Mouse (Mus musculus) neural tube, embryonic 14.5 days (tissue): ENCODE measurements around the gene Hopx. TPM values are rescaled to one million over a fixed set of nuclear protein-coding genes. Genes with fewer than 3 reads are reported as not detected.

Experiments used
- ATAC-seq: fragments of 200-750 bp; cut with Nextera tagmentation; 2 replicates; pipeline ENCODE4 v1.8.0; 2017; ENCODE audit warnings: low read depth, mild to moderate bottlenecking, moderate TSS enrichment, moderate library complexity
- H3K27ac ChIP-seq: fragments of 300-500 bp; sonication (generic); 2 replicates; pipeline ENCODE4 v1.5.1; 2014; ENCODE audit warnings: low read depth, mild to moderate bottlenecking, control low read depth, low read length, moderate library complexity, mixed read lengths
- H3K27me3 ChIP-seq: fragments of 300-500 bp; sonication (generic); 2 replicates; pipeline ENCODE4 v1.6.1; 2014; ENCODE audit warnings: low read length; ENCODE audit not compliant: control insufficient read depth, insufficient read depth
- H3K36me3 ChIP-seq: fragments of 300-500 bp; sonication (generic); 2 replicates; pipeline ENCODE4 v1.6.1; 2014; ENCODE audit warnings: low read length, mixed read lengths; ENCODE audit not compliant: control insufficient read depth, insufficient read depth
- H3K4me1 ChIP-seq: fragments of 300-500 bp; sonication (generic); 2 replicates; pipeline ENCODE4 v1.6.1; 2014; ENCODE audit warnings: low read length; ENCODE audit not compliant: control insufficient read depth, insufficient read depth
- H3K4me2 ChIP-seq: fragments of 300-500 bp; sonication (generic); 2 replicates; pipeline ENCODE4 v1.6.1; 2014; ENCODE audit warnings: mild to moderate bottlenecking, low read depth, low read length, control low read depth
- H3K4me3 ChIP-seq: fragments of 300-500 bp; sonication (generic); 2 replicates; pipeline ENCODE4 v1.5.1; 2014; ENCODE audit warnings: low read depth, low read length, control low read depth, mixed read lengths
- H3K9ac ChIP-seq: fragments of 300-500 bp; sonication (generic); replicated peaks from 2 replicates; pipeline ENCODE4 v1.6.1; 2014; ENCODE audit warnings: low read depth, mild to moderate bottlenecking, control low read depth, low read length, mixed read lengths
- H3K9me3 ChIP-seq: fragments of 300-500 bp; sonication (generic); 2 replicates; pipeline ENCODE4 v1.6.1; 2016; ENCODE audit warnings: low read length; ENCODE audit not compliant: control insufficient read depth
- WGBS: fragments of 180-500 bp; shearing (Covaris S2); extraction: QIAGEN DNeasy Blood & Tissue Kit; methylation state at CpG from one replicate; pipeline ENCODE4 v1.1.7; 2014; 5-methylcytosine and 5-hydroxymethylcytosine counted together
- polyA plus RNA-seq: library from polyadenylated mRNA; unstranded; fragments of >200 nt; fragmentation: Nextera tagmentation; extraction: Ambion mirVana; gene quantifications from 2 replicates; pipeline ENCODE4 v1.2.1, GENCODE M21; 2014

The Hopx gene
- polyA plus RNA-seq, 1 experiment from 2014 or later, result 29.3 TPM

- no peaks in the 10 kb centered on the region for H3K36me3 ChIP-seq
- H3K9ac ChIP-seq, result no peak overlapping the region
- ATAC-seq, result no peak
- no peak overlapping the region for H3K27ac ChIP-seq
- H3K4me2 ChIP-seq, result no peak overlapping the region
- WGBS, result 90% methylated on average over 4 of the region's 4 CpGs
- no peaks in the 10 kb centered on the region; the same call in 1 of the 2 replicates for H3K9me3 ChIP-seq
- H3K4me1 ChIP-seq, result no peaks in the 10 kb centered on the region
- no peaks in the 10 kb centered on the region for H3K27me3 ChIP-seq
- H3K4me3 ChIP-seq, result no peak overlapping the region
These were observed 39.0 kb downstream of the Hopx start for GRCm38 (mm10) chr5:77075951-77076350.

- H3K27ac ChIP-seq, result no peak overlapping the region
- no peaks in the 10 kb centered on the region; the same call in 1 of the 2 replicates for H3K9me3 ChIP-seq
- 93% methylated on average over 2 of the region's 2 CpGs for WGBS
- no peak overlapping the region for H3K9ac ChIP-seq
- no peaks in the 10 kb centered on the region for H3K27me3 ChIP-seq
- no peaks in the 10 kb centered on the region for H3K4me1 ChIP-seq
- no peak overlapping the region for H3K4me2 ChIP-seq
- no peaks in the 10 kb centered on the region for H3K36me3 ChIP-seq
- no peak for ATAC-seq
- H3K4me3 ChIP-seq, result no peak overlapping the region
These were observed 40.0 kb downstream of the Hopx start for GRCm38 (mm10) chr5:77074914-77075313.

DNA sequence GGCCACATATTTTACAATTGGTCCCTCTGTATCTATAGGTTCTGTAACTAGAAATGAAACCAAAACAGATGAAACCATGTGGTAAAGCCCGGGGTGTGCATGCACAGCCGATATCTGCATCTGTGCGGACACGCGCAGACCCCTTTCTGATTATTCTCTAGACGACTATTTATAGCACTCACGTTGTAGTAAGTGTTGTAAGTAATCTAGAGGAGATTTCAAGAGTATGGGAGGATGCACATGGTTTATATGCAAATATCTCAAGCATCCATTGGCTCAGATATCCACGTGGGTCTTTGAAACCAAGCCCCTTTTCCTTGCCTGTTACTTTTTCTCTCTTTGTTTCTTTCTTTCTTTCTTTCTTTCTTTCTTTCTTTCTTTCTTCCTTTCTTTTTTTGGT, 41.1 kb downstream of the Hopx start:
- Histone ChIP-seq H3K9ac (no peak overlapping the region), H3K9me3 (no peaks in the 10 kb centered on the region; the same call in 1 of the 2 replicates), H3K4me3 (no peak overlapping the region), H3K36me3 (no peaks in the 10 kb centered on the region), H3K4me1 (no peaks in the 10 kb centered on the region), H3K27me3 (no peaks in the 10 kb centered on the region), H3K27ac (no peak overlapping the region), H3K4me2 (no peak overlapping the region)
- no peak for ATAC-seq
- WGBS, result 90% methylated on average over 8 of the region's 8 CpGs

- H3K27me3 ChIP-seq, result no peaks in the 10 kb centered on the region
- no peaks in the 10 kb centered on the region for H3K4me1 ChIP-seq
- H3K27ac ChIP-seq, result no peak overlapping the region
- WGBS, result 85% methylated on average over 3 of the region's 3 CpGs
- no peak for ATAC-seq
- H3K9ac ChIP-seq, result no peak overlapping the region
- H3K9me3 ChIP-seq, result no peaks in the 10 kb centered on the region
- no peaks in the 10 kb centered on the region for H3K36me3 ChIP-seq
- no peak overlapping the region for H3K4me2 ChIP-seq
- H3K4me3 ChIP-seq, result no peak overlapping the region
These were observed 43.3 kb downstream of the Hopx start for GRCm38 (mm10) chr5:77071626-77072025.

DNA sequence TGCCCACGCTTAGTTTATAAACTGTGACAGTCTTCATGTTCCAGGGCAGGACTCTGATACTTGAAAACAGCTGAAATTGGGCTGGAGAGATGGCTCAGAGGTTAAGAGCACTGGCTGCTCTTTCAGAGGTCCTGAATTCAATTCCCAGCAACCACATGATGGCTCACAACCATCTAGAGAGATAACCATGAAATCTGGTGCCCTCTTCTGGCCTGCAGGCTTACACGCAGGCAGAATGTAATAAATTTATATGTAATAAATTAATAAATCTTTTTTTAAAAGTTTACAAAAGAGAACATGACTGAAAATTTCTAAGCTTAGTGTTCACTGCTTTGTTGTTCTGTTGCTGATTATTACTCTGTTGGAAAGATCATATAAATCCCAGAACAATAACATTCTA, 43.9 kb downstream of the Hopx start:
- Histone ChIP-seq H3K27me3 (no peaks in the 10 kb centered on the region), H3K9ac (no peak overlapping the region), H3K4me2 (no peak overlapping the region), H3K4me1 (no peaks in the 10 kb centered on the region), H3K27ac (no peak overlapping the region), H3K36me3 (no peaks in the 10 kb centered on the region), H3K9me3 (no peaks in the 10 kb centered on the region), H3K4me3 (no peak overlapping the region)
- no peak for ATAC-seq
- 84% methylated on average over 2 of the region's 2 CpGs for WGBS

DNA sequence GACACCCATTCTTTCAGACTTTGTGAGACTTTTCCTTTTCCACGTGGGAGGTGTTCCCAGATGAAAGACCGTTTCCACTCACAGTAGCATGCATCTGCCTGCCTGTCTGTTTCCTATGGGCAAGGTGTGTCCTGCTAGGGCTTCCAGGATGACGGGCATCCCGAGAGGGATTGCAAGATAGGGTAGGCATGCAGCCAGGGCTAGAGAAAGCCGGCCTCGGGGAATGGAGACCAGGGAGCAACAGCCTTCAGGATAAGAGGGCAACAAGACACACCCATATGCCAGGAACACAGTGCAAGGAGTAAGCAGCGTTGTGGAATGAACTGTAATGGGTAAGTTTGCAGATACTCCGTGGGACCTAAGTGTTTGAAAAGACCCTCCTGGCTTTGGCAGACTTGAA, 47.6 kb downstream of the Hopx start:
- Histone ChIP-seq H3K9me3 (no peaks in the 10 kb centered on the region), H3K4me3 (no peak overlapping the region), H3K27me3 (no peaks in the 10 kb centered on the region), H3K9ac (no peak overlapping the region), H3K4me1 (no peaks in the 10 kb centered on the region), H3K27ac (no peak overlapping the region), H3K36me3 (no peaks in the 10 kb centered on the region), H3K4me2 (no peak overlapping the region)
- WGBS, result 82% methylated on average over 8 of the region's 8 CpGs
- ATAC-seq, result no peak

- Histone ChIP-seq H3K36me3 (no peaks in the 10 kb centered on the region), H3K4me1 (no peaks in the 10 kb centered on the region), H3K27me3 (no peaks in the 10 kb centered on the region), H3K9ac (no peak overlapping the region), H3K9me3 (no peaks in the 10 kb centered on the region), H3K4me2 (no peak overlapping the region), H3K4me3 (no peak overlapping the region), H3K27ac (no peak overlapping the region)
- 35% methylated on average over 17 of the region's 17 CpGs for WGBS
- ATAC-seq, result no peak
These were observed 53.4 kb downstream of the Hopx start for GRCm38 (mm10) chr5:77061372-77062038.

DNA sequence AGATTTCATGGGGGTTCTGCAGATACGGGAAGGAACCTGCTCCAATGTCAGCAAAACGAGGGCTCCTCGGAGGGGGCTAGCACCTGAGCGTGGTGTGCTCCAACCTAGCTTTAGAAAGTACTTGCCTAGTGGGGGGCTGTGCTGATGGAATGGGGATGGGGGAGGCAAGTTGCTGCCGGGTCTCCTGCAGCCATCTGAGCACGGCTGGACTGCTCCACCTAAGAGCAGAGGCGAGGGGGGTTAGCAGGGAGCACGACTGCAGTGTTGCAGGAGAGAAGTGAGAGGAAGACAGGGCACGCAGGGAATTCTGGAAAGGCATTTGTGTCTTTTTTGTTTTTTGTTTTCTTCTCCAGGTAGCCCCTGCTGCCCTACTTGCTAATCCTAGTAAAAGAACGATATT, 54.6 kb downstream of the Hopx start:
- Histone ChIP-seq H3K4me1 (no peaks in the 10 kb centered on the region), H3K4me2 (no peak overlapping the region), H3K27ac (no peak overlapping the region), H3K9ac (no peak overlapping the region), H3K4me3 (no peak overlapping the region), H3K9me3 (no peaks in the 10 kb centered on the region), H3K36me3 (no peaks in the 10 kb centered on the region), H3K27me3 (no peaks in the 10 kb centered on the region)
- 54% methylated on average over 10 of the region's 10 CpGs for WGBS
- no peak for ATAC-seq

DNA sequence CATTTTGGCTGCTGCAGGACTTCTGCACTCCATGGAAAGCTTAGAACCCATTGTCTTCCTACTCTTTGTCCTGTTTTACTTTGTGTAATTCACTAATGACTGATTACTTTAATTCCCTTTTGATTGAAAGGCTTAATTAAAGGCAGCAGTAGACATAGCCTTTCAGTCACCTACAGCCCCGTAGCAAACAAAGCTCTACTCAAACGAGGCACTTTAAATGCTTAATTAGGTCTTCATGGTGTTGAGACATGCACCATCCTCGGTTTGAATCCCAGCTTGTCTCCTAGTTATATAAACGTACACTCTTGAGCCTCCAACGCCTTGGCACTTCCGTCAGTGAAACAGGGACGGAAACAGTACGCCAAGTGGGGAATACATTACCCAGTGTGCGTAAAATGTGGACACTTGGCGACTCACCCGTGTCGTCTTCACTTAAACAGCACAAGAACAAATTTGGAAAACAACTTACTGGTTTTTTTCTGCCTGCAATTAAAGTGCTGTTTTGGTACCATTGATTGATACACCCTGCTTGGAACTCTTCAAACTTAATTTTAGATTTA, 58.0 kb downstream of the Hopx start:
- Histone ChIP-seq H3K4me2 (no peak overlapping the region), H3K4me1 (no peaks in the 10 kb centered on the region), H3K9me3 (no peaks in the 10 kb centered on the region; the same call in 1 of the 2 replicates), H3K9ac (no peak overlapping the region), H3K27me3 (no peaks in the 10 kb centered on the region), H3K36me3 (no peaks in the 10 kb centered on the region), H3K27ac (no peak overlapping the region), H3K4me3 (no peak overlapping the region)
- 52% methylated on average over 12 of the region's 12 CpGs for WGBS
- no peak for ATAC-seq
